Mouse (Mus musculus): ENCODE results near the gene Tex26. TPM values are rescaled to one million over a fixed set of nuclear protein-coding genes. Genes with fewer than 3 reads are reported as not detected.

Gene Tex26
- total and polyA plus RNA-seq, 3 experiments: not detected

- DNase-seq (ENCODE audit: extremely low read depth): no peak
- no peak overlapping the region for H3K9ac ChIP-seq (ENCODE audit: insufficient read depth, low read depth)
- in situ Hi-C loops (cut with MboI; ENCODE audit: low pct_ligation_motif_present, low pct_unique_long_range_greater_than_20kb, low sequenced_read_pairs) (no loop called here), dilution Hi-C loops (cut with MboI; ENCODE audit: extremely low pct_ligation_motif_present, extremely low pct_unique_long_range_greater_than_20kb, low sequenced_read_pairs) (no loop called here)
- H3K27ac ChIP-seq (ENCODE audit: insufficient read depth, low read depth): no peak overlapping the region
- H3K9me3 ChIP-seq (replicated peaks; ENCODE audit: low read length): peaks cover 2% of the 10 kb centered on the region
- H3K27me3 ChIP-seq (replicated peaks): no peaks in the 10 kb centered on the region
- no peak overlapping the region for H3K4me3 ChIP-seq (replicated peaks in 1 of 3; ENCODE audit: low read depth in 2 of 3, low read length in 2 of 3, poor library complexity in 1 of 3)
- H3K36me3 ChIP-seq (replicated peaks in 1 of 2; ENCODE audit: control insufficient read depth in 1 of 2, insufficient read depth in 1 of 2, low read length in 1 of 2): no peaks in the 10 kb centered on the region
- H3K4me2 ChIP-seq (ENCODE audit: insufficient read depth, low read depth, poor library complexity, severe bottlenecking): no peak overlapping the region
- no peaks in the 10 kb centered on the region for H3K79me2 ChIP-seq (replicated peaks; ENCODE audit: control insufficient read depth, extremely low read depth, insufficient read depth, poor library complexity, severe bottlenecking)
- TF ChIP-seq ELF1 (IDR thresholded peaks at IDR 0.05; ENCODE audit: low read depth, low read length) (no peak), USF1 (IDR thresholded peaks at IDR 0.05; ENCODE audit: low read depth, low read length) (no peak), USF2 (conservative IDR thresholded peaks at IDR 0.05; ENCODE audit: low read depth, low read length) (no peak), MEF2A (IDR thresholded peaks at IDR 0.05; ENCODE audit: borderline replicate concordance, low read depth, low read length) (no peak), POLR2A (IDR thresholded peaks at IDR 0.05; ENCODE audit: low read depth, low read length) (no peak), MAFK (IDR thresholded peaks at IDR 0.05; ENCODE audit: insufficient replicate concordance, low read length) (no peak), POLR2AphosphoS2 (IDR thresholded peaks at IDR 0.05; ENCODE audit: low read depth, low read length) (no peak), ZMIZ1 (IDR thresholded peaks at IDR 0.05; ENCODE audit: low read depth, low read length) (no peak), EP300 (IDR thresholded peaks at IDR 0.05; ENCODE audit: low read length) (no peak), TBP (conservative IDR thresholded peaks at IDR 0.05; ENCODE audit: low read depth, low read length) (no peak), E2F4 (IDR thresholded peaks at IDR 0.05; ENCODE audit: insufficient replicate concordance, low read depth, low read length) (no peak), NELFE (IDR thresholded peaks at IDR 0.05; ENCODE audit: low read depth, low read length) (no peak), CTCF (conservative IDR thresholded peaks at IDR 0.05 in 1 of 2, IDR thresholded peaks at IDR 0.05 in 1 of 2; ENCODE audit: low read depth in 2 of 2, low read length in 2 of 2) (no peak), SMC3 (IDR thresholded peaks at IDR 0.05; ENCODE audit: low read depth, low read length) (no peak), GABPA (IDR thresholded peaks at IDR 0.05; ENCODE audit: insufficient replicate concordance, low read depth, low read length) (no peak)
- H3K4me1 ChIP-seq (ENCODE audit: control insufficient read depth in 1 of 2, insufficient read depth in 2 of 2): no peaks in the 10 kb centered on the region
Observed at GRCm38 (mm10) chr5:149481920-149482319, 42.5 kb downstream of the Tex26 start.

GRCm38 (mm10) chr5:149483321-149484052 is 44.0 kb downstream of the Tex26 start:
- H3K9me3 ChIP-seq (replicated peaks; ENCODE audit: low read length): peaks cover 2% of the 10 kb centered on the region
- H3K79me2 ChIP-seq (replicated peaks; ENCODE audit: control insufficient read depth, extremely low read depth, insufficient read depth, poor library complexity, severe bottlenecking): no peaks in the 10 kb centered on the region
- H3K27ac ChIP-seq (ENCODE audit: insufficient read depth, low read depth): no peak overlapping the region
- in situ Hi-C loops (cut with MboI; ENCODE audit: low pct_ligation_motif_present, low pct_unique_long_range_greater_than_20kb, low sequenced_read_pairs): no loop called here
- no peaks in the 10 kb centered on the region for H3K36me3 ChIP-seq (replicated peaks in 1 of 2; ENCODE audit: control insufficient read depth in 1 of 2, insufficient read depth in 1 of 2, low read length in 1 of 2)
- H3K4me2 ChIP-seq (ENCODE audit: insufficient read depth, low read depth, poor library complexity, severe bottlenecking): no peak overlapping the region
- no peaks in the 10 kb centered on the region for H3K27me3 ChIP-seq (replicated peaks)
- H3K4me3 ChIP-seq (replicated peaks in 1 of 3; ENCODE audit: low read depth in 2 of 3, low read length in 2 of 3, poor library complexity in 1 of 3): no peak overlapping the region
- H3K9ac ChIP-seq (ENCODE audit: insufficient read depth, low read depth): no peak overlapping the region
- TF ChIP-seq SMC3 (IDR thresholded peaks at IDR 0.05; ENCODE audit: low read depth, low read length) (peak; percentile 31; the same call in 1 of the 2 replicates), ETS1 (conservative IDR thresholded peaks at IDR 0.05; ENCODE audit: low read depth, low read length) (no peak), CTCF (conservative IDR thresholded peaks at IDR 0.05 in 1 of 2, IDR thresholded peaks at IDR 0.05 in 1 of 2; ENCODE audit: low read depth in 2 of 2, low read length in 2 of 2) (peak; percentile 51 to 74)
- dilution Hi-C loops (cut with MboI; ENCODE audit: extremely low pct_ligation_motif_present, extremely low pct_unique_long_range_greater_than_20kb, low sequenced_read_pairs): no loop called here
- peak; percentile 16 for DNase-seq (ENCODE audit: extremely low read depth)
- H3K4me1 ChIP-seq (ENCODE audit: control insufficient read depth in 1 of 2, insufficient read depth in 2 of 2): peaks cover 0 to 4% of the 10 kb centered on the region in 2 experiments; a peak in 2 of 4 replicates
